Mouse (Mus musculus) bone marrow, adult 2 months (tissue): ENCODE measurements around the gene Elf5.

Experiments used
- CTCF ChIP-seq: fragments of 200-500 bp; IDR thresholded peaks from 2 replicates; pipeline ENCODE4 v1.5.1; 2011; ENCODE audit warnings: low read length, control low read depth; ENCODE audit not compliant: control insufficient read depth, insufficient read depth
- POLR2A ChIP-seq: fragments of 200-500 bp; IDR thresholded peaks from 2 replicates; pipeline ENCODE4 v1.6.1; 2011; ENCODE audit warnings: low read depth, mild to moderate bottlenecking, control low read depth, low read length, borderline replicate concordance; ENCODE audit not compliant: control insufficient read depth

DNA sequence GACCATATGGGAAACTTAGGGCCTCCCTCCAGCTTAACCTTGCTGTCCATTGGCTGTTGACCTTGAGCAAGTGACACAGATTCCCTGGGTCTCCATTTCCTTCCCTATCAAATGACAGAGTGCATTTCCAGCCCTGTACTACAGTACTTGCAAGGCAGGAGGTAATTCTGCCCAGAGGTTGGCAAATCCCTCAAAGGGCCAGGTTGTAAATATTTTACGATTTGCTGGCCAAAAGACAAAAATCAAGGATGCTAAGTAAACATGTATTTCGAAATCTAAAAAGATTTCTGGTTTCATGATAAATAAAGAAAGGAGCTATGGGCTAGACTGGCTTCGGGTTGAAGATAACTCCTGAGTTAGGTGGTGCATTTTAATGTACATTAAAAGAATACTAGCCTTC, 16.9 kb downstream of the Elf5 start:
- TF ChIP-seq CTCF (no peak), POLR2A (no peak)
